Mouse (Mus musculus) liver, embryonic 14.5 days (tissue): ENCODE measurements around the gene Pla2g10. TPM values are rescaled to one million over a fixed set of nuclear protein-coding genes. Genes with fewer than 3 reads are reported as not detected.
A peak's percentile ranks its signal among the peaks of the same experiment; 100 is the strongest.
"Not testable (repeated sequence)": the region's sequence is repeated elsewhere in the genome, so short reads cannot be mapped to it uniquely, and the experiment has no call there.

ENCODE experiments used
- ATAC-seq: fragments of 200-750 bp; cut with Nextera tagmentation; 2 replicates; pipeline ENCODE4 v1.8.0; 2017; ENCODE audit warnings: moderate number of reproducible peaks, mild to moderate bottlenecking, moderate library complexity; ENCODE audit not compliant: insufficient read depth
- DNase-seq, 3 experiments: peaks; one replicate each; pipeline ENCODE4 v3.0.0-alpha.2; 2012 to 2013; ENCODE audit warnings: low read depth in 3 of 3, low spot score in 3 of 3
- H3K27ac ChIP-seq: fragments of 300-500 bp; sonication (generic); 2 replicates; pipeline ENCODE4 v1.5.1; 2014; ENCODE audit warnings: moderate library complexity, mild to moderate bottlenecking, control low read depth, inconsistent platforms
- H3K27me3 ChIP-seq: fragments of 300-500 bp; sonication (generic); 2 replicates; pipeline ENCODE4 v1.6.1; 2014; ENCODE audit warnings: mild to moderate bottlenecking, low read length, moderate library complexity; ENCODE audit not compliant: control insufficient read depth, insufficient read depth
- H3K36me3 ChIP-seq: fragments of 300-500 bp; sonication (generic); replicated peaks from 2 replicates; pipeline ENCODE4 v1.6.1; 2014; ENCODE audit warnings: low read depth; ENCODE audit not compliant: control insufficient read depth, insufficient read depth
- H3K4me1 ChIP-seq, 2 experiments: fragments of 200-500 bp in 1 of 2; fragments of 300-500 bp in 1 of 2; sonication (generic) in 1 of 2; replicated peaks; 2 replicates each; pipeline ENCODE4 v1.6.1; 2012 to 2014; ENCODE audit warnings: antibody characterized with exemption in 1 of 2, inconsistent platforms in 1 of 2, low read length in 1 of 2; ENCODE audit not compliant: control insufficient read depth in 2 of 2, insufficient read depth in 2 of 2
- H3K4me2 ChIP-seq: fragments of 300-500 bp; sonication (generic); 2 replicates; pipeline ENCODE4 v1.6.1; 2014; ENCODE audit warnings: low read depth, mild to moderate bottlenecking, control low read depth, moderate library complexity
- H3K4me3 ChIP-seq, 2 experiments: fragments of 200-500 bp in 1 of 2; fragments of 300-500 bp in 1 of 2; sonication (generic) in 1 of 2; 2 replicates each; pipeline ENCODE4 v1.5.1; 2012 to 2014; ENCODE audit warnings: low read depth in 2 of 2, low read length in 2 of 2, mild to moderate bottlenecking in 2 of 2, control low read depth in 1 of 2, inconsistent platforms in 1 of 2, moderate library complexity in 1 of 2; ENCODE audit not compliant: insufficient read depth in 1 of 2
- H3K9ac ChIP-seq: fragments of 300-500 bp; sonication (generic); replicated peaks from 2 replicates; pipeline ENCODE4 v1.6.1; 2014; ENCODE audit warnings: mild to moderate bottlenecking, control low read depth, moderate library complexity
- H3K9me3 ChIP-seq: fragments of 300-500 bp; sonication (generic); 2 replicates; pipeline ENCODE4 v1.6.1; 2016; ENCODE audit warnings: low read length, mixed read lengths; ENCODE audit not compliant: control insufficient read depth
- CTCF ChIP-seq: IDR thresholded peaks from 2 replicates; pipeline ENCODE4 v1.5.1; 2016; ENCODE audit warnings: antibody characterized with exemption, low read depth, control low read depth
- EP300 ChIP-seq: IDR thresholded peaks from 2 replicates; pipeline ENCODE4 v1.6.1; 2016; ENCODE audit warnings: antibody characterized with exemption, low read depth
- WGBS: fragments of 180-500 bp; shearing (Covaris S2); extraction: QIAGEN DNeasy Blood & Tissue Kit; methylation state at CpG from one replicate; pipeline ENCODE4 v1.1.7; 2014; ENCODE audit not compliant: insufficient replicate concordance; 5-methylcytosine and 5-hydroxymethylcytosine counted together
- polyA plus RNA-seq, 2 experiments: library from polyadenylated mRNA; depleted of rRNA in 1 of 2; stranded (reverse) in 1 of 2; unstranded in 1 of 2; fragments of >200 nt; fragmentation: Nextera tagmentation in 1 of 2; extraction: Ambion mirVana in 1 of 2; gene quantifications; 2 replicates each; pipeline versions ENCODE4 v1.2.1 to v1.2.3; 2012 to 2014

Gene Pla2g10
- polyA plus RNA-seq (2012; rRNA removed) (0.11 and 0.20 TPM in 2 replicates), polyA plus RNA-seq (2014; fragmentation: Nextera tagmentation; extraction: Ambion mirVana) (0.19 TPM in 1 of 2 replicates, not detected in the other)

DNA sequence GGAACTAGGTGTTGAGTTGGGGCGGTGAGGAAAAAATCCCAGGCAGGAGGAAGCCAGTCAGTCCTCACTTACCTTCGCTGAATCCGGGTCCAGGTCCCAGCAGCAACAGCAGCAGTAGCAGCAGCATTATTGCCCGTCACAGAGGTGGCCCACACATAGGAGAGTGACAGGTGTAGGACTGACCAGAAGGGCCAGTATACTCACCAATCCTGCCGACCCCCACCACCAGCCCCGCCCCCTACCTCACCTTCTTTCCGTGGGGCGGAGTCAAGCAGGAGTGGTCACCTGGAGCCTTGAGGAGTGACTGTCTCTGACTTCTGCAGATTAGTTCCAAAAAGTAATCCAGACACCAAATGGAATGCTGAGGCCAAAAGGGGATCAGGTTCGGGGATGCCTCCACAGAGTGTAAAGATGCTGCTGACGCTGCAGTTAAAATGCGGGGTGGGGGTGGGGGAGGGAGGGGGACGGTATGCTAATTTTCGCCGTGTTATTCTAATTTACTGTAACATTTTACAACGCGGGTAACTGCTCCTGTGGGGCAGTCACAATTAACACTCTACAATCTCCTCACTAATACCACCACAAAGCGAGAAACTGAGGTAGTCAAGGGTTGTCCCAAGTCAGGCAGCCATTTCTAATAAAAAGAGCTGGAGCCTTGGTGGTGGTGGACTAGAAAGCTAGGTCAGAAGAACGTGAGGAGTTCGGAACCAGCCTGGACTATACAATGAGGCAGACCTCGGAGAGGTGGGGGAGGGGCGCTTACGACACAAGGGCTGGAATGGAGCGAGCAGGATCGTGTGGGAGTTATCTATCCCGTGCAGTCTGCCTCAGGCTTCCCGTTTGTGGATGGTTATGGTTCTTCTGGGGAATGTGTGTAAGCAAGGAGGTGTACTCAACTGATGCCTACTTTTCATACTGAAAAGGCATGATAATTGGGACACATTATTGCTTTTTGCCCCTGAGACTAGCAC, at the start of gene Pla2g10:
TSS of gene Pla2g10 (minus strand) at position 699 of the 971 bp plus-strand sequence.
- WGBS, result 17% methylated on average over 26 of the region's 26 CpGs
- no peak for TF ChIP-seq CTCF
- TF ChIP-seq EP300, result no peak
- H3K4me2 ChIP-seq, result peak within 1 kb of the TSS; percentile 25; the same call in 1 of the 2 replicates
- no peak within 1 kb of the TSS for H3K4me3 ChIP-seq
- DNase-seq (no peak), ATAC-seq (peak; percentile 47; the same call in 1 of the 2 replicates)
- no peaks in the 10 kb centered on the region for H3K36me3 ChIP-seq
- no peaks in the 10 kb centered on the region for H3K27me3 ChIP-seq
- peaks cover 0 to 4% of the 10 kb centered on the region in 2 experiments; a peak in 2 of 4 replicates for H3K4me1 ChIP-seq
- no peaks in the 10 kb centered on the region for H3K9me3 ChIP-seq
- H3K27ac ChIP-seq, result no peak within 1 kb of the TSS
- H3K9ac ChIP-seq, result no peak within 1 kb of the TSS

DNA sequence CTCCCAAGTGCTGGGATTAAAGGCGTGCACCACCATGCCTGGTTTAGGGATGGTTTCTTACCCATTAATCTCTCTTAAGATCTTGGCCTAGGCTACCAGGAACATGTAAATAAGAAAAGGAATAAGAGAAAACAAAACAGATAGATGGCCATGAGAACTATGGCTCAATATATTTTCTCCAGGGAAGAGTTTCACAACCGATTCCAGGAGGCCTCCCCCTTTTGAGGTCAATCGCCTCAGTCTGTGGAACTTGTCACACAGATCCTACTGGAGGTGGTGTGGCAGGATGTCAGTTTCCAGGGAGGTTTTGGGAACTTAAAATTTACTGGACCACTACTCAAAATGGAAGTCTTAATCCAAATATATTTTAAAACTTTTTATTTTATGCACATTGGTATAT, 43.9 kb upstream of the Pla2g10 start:
- H3K36me3 ChIP-seq, H3K4me3 ChIP-seq, H3K27ac ChIP-seq, H3K9me3 ChIP-seq, H3K4me2 ChIP-seq, H3K9ac ChIP-seq, DNase-seq, H3K27me3 ChIP-seq, ATAC-seq, H3K4me1 ChIP-seq: not testable (repeated sequence)
- 65% methylated on average over 3 of the region's 3 CpGs for WGBS

DNA sequence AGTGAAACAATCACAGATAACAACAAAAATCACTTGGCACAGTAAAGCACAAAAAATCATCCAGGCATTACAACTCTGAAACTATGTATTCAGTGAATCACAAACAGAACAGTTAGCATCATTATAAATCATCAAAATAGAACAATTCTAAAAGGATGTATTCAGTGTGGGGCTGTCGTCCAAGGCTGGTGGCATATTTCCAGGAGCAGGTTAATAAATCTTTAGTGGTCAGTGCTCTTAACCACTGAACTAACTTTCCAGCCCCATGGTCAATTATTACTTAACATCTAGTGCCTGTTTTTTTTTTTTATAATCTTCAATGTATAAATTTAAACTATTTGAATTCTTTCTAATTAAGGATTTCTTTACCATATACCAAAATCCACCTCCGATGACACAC, 43.2 kb upstream of the Pla2g10 start:
- H3K4me1 ChIP-seq, H3K4me2 ChIP-seq, ATAC-seq, H3K9me3 ChIP-seq, H3K9ac ChIP-seq, H3K4me3 ChIP-seq, H3K36me3 ChIP-seq, DNase-seq, H3K27me3 ChIP-seq, H3K27ac ChIP-seq: not testable (repeated sequence)
- 58% methylated on average over 2 of the region's 2 CpGs for WGBS

DNA sequence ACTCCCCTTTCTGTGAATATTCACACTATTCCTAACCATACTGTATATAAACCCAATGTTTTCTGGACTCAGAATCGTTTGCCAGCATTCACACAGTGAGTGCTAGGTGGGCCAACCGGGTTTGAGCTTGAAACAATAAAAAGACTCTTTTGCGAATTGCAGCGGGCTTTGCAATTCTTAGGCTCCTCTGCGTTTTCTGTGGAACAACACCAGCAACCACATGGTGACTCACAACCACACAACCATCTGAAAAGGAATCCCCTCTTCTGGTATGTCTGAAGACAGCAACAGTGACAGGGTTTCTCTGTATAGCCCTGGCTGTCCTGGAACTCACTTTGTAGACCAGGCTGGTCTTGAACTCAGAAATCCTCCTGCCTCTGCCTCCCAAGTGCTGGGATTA, 41.3 kb upstream of the Pla2g10 start:
- not testable (repeated sequence) for DNase-seq

DNA sequence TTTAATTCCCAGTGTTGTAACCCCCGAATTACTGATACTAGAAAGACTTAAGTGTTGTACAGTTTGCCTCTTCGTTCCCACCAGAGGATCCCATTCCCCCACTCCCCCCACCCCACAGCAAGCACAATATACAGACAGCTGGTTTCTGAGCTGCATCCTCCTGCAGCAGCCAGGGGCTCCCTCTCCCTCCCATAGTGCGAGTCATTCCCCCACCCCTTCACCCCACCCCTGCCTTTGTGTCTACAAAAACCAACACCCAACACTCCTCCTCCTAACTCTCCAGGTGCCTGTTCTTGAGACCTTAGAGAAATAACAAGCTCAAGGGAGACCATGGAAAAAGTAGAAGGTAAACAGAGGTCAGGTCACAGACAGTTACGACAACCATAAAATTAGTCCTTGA, 40.8 kb upstream of the Pla2g10 start:
- not testable (repeated sequence) for H3K9ac ChIP-seq, H3K36me3 ChIP-seq, H3K4me2 ChIP-seq, H3K27me3 ChIP-seq, H3K9me3 ChIP-seq, H3K4me1 ChIP-seq, ATAC-seq, H3K27ac ChIP-seq, DNase-seq, H3K4me3 ChIP-seq
- 56% methylated on average over 4 of the region's 4 CpGs for WGBS

More for the DNA sequence above, 41.3 kb upstream of the Pla2g10 start:
- H3K4me3 ChIP-seq, H3K4me1 ChIP-seq, H3K27ac ChIP-seq, H3K27me3 ChIP-seq, H3K4me2 ChIP-seq, ATAC-seq, H3K9me3 ChIP-seq, H3K9ac ChIP-seq, H3K36me3 ChIP-seq: not testable (repeated sequence)
- 63% methylated on average over 5 of the region's 5 CpGs for WGBS
